11 mouse cellular contexts compared by ENCODE assay signal in the genomic region with DNA sequence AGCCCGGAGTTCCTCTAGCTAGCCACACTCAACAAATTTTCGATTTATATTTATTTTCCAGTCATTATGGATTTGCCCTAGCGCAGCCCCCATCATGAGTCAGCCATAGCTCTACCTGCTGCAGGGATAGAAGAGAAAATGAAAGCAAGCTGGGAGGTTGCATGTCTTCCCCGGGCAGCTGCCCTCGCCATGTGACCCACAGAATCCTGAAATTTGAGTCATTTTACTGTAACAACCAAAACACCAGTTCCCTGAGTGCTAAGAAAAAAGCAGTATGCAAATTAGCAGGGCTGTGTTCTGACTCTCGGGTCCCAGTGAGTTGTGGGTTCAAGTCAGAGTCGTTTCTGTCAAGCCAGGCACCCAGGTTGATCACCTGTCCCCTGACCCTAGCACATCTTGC. TPM values are rescaled to one million over a fixed set of nuclear protein-coding genes. Genes with fewer than 3 reads are reported as not detected.
A peak's percentile ranks its signal among the peaks of the same experiment; 100 is the strongest.
DNase-seq lines count a peak whose midpoint lies in the region; ATAC-seq and TF ChIP-seq lines count a peak whose summit lies in the region.
"Had no signal": no experiment of that assay in that cellular context is flagged by ENCODE, and none has a peak within 500 bp of the region (broad histone marks: within the 10 kb centered on the region; RNA-seq: fewer than 3 reads in every experiment).

No protein-coding gene starts in this region.

- H3K36me3 ChIP-seq in heart, embryonic 14.5 days (ENCODE audit: control insufficient read depth, insufficient read depth, low read length) = no peaks in the 10 kb centered on the region
- H3K36me3 ChIP-seq in thymus, adult 2 months (ENCODE audit: control insufficient read depth, insufficient read depth, low read length) = no peaks in the 10 kb centered on the region
- H3K36me3 ChIP-seq: midbrain, embryonic 15.5 days had no signal

- no peak overlapping the region for H3K4me3 ChIP-seq in heart, embryonic 14.5 days (ENCODE audit: control insufficient read depth in 1 of 2, insufficient read depth in 1 of 2, low read depth in 1 of 2, low read length in 2 of 2)
- H3K4me3 ChIP-seq in thymus, adult 2 months (ENCODE audit: control insufficient read depth, insufficient read depth, low read length) = no peak overlapping the region
- H3K4me3 ChIP-seq: midbrain, embryonic 15.5 days had no signal

- 81% methylated on average over 7 of the region's 7 CpGs for whole genome bisulfite sequencing in heart, embryonic 14.5 days
- WGBS in thymus, adult 2 months = 49% methylated on average over 7 of the region's 7 CpGs

- DNase-seq in heart, postnatal 36 days = no peak
- no peak for DNase-seq in thymus, adult 2 months
- no peak for DNase-seq in thymus, postnatal 10 days (ENCODE audit: low spot score in 2 of 2)
- no peak for DNase-seq in right cerebral cortex, adult 2 months (ENCODE audit: low spot score in 2 of 2)
- DNase-seq in yolk sac, embryonic 10.5 days (ENCODE audit: low spot score) = no peak
- DNase-seq in layer of hippocampus, postnatal 25 days (ENCODE audit: extremely low spot score in 1 of 2, low spot score in 1 of 2) = no peak

- H3K27ac ChIP-seq in heart, embryonic 14.5 days (replicated peaks in 1 of 2; ENCODE audit: control insufficient read depth in 1 of 2, insufficient read depth in 1 of 2, low read depth in 2 of 2, low read length in 2 of 2) = peak overlapping the region; percentile 3 to 50; a peak in 2 of 4 replicates
- H3K27ac ChIP-seq in thymus, adult 2 months (ENCODE audit: control insufficient read depth, insufficient read depth, low read length) = 0 out of 2 replicates have a peak overlapping the region, but pooled peaks have one; percentile 38
- H3K27ac ChIP-seq: midbrain, embryonic 15.5 days had no signal

- no peak overlapping the region for H3K4me2 ChIP-seq in heart, embryonic 14.5 days (ENCODE audit: low read length)
- H3K4me2 ChIP-seq: midbrain, embryonic 15.5 days had no signal

- intact Hi-C loops in heart, postnatal 36 days (cut with DNase I) = loop anchor here (2.0 to 10.0 kb wide), 3 partner anchors 15 to 177 kb away; no protein-coding TSS in a partner anchor

- H3K27me3 ChIP-seq in heart, embryonic 14.5 days (ENCODE audit: control insufficient read depth, insufficient read depth, low read length) = no peaks in the 10 kb centered on the region
- no peaks in the 10 kb centered on the region for H3K27me3 ChIP-seq in thymus, adult 2 months (ENCODE audit: control insufficient read depth, insufficient read depth, low read length)
- H3K27me3 ChIP-seq: midbrain, embryonic 15.5 days; Patski had no signal

- TF ChIP-seq POLR2A in thymus, adult 2 months (IDR thresholded peaks at IDR 0.05; ENCODE audit: control insufficient read depth, extremely low read depth, insufficient read depth, low read length, poor library complexity) = no peak

- peaks cover 41 to 61% of the 10 kb centered on the region in 2 experiments for H3K4me1 ChIP-seq in heart, embryonic 14.5 days (ENCODE audit: control insufficient read depth in 2 of 2, insufficient read depth in 2 of 2, low read length in 2 of 2)
- H3K4me1 ChIP-seq in thymus, adult 2 months (replicated peaks; ENCODE audit: control insufficient read depth, insufficient read depth, low read length) = peaks cover 77% of the 10 kb centered on the region
- H3K4me1 ChIP-seq: midbrain, embryonic 15.5 days had no signal

- H3K9me3 ChIP-seq in heart, embryonic 14.5 days (ENCODE audit: control insufficient read depth, low read length) = no peaks in the 10 kb centered on the region
- H3K9me3 ChIP-seq: midbrain, embryonic 15.5 days had no signal

- ATAC-seq in heart, embryonic 14.5 days (ENCODE audit: insufficient number of reproducible peaks, insufficient read depth, low FRiP score, low read depth) = no peak
- ATAC-seq in inflammation-experienced regulatory T-cells, adult 6 months = peak; percentile 67
- ATAC-seq: Patski had no signal

- H3K9ac ChIP-seq in heart, embryonic 14.5 days (ENCODE audit: low read length) = no peak overlapping the region
- H3K9ac ChIP-seq: midbrain, embryonic 15.5 days had no signal

- no peak for TF ChIP-seq CTCF in thymus, adult 2 months (IDR thresholded peaks at IDR 0.05; ENCODE audit: borderline replicate concordance, control insufficient read depth, extremely low read depth, insufficient read depth, low read length, poor library complexity)

RNA-seq across cellular contexts. Expression of a gene that starts 15.6 kb away (rescaled TPM):
- polyA plus RNA-seq in heart, embryonic 14.5 days (2014; fragmentation: Nextera tagmentation; extraction: Ambion mirVana) = 37.9 and 39.4 TPM in 2 replicates
- total RNA-seq in heart, postnatal 36 days (2021) = 10 to 100 TPM; 19.0 to 22.5 TPM
- polyA plus RNA-seq in thymus, adult 2 months (2012; rRNA removed) = 22.4 and 33.0 TPM in 2 replicates
- polyA plus RNA-seq in inflammation-experienced regulatory T-cells, adult 6 months (2017; shearing (Covaris generic)) = 10 to 100 TPM; 17.5 to 19.2 (median 18.0) TPM
- total RNA-seq in layer of hippocampus, postnatal 25 days (2021) = 1 to 10 TPM; 2.0 to 3.9 TPM

RNA-seq across cellular contexts. Expression of a gene that starts 50.5 kb away (rescaled TPM):
- polyA plus RNA-seq in heart, embryonic 14.5 days (2014; fragmentation: Nextera tagmentation; extraction: Ambion mirVana) = not detected in 2 replicates
- not detected for total RNA-seq in heart, postnatal 36 days (2021)
- not detected in 2 replicates for polyA plus RNA-seq in thymus, adult 2 months (2012; rRNA removed)
- not detected for polyA plus RNA-seq in inflammation-experienced regulatory T-cells, adult 6 months (2017; shearing (Covaris generic))
- total RNA-seq in layer of hippocampus, postnatal 25 days (2021) = not detected
- total RNA-seq: left cerebral cortex, postnatal 25 days had no signal
- polyA plus RNA-seq: midbrain, embryonic 15.5 days; Patski had no signal
